Mouse (Mus musculus) liver, embryonic 14.5 days (tissue): Measurements from ENCODE around the gene Mapk10. TPM values are rescaled to one million over a fixed set of nuclear protein-coding genes. Genes with fewer than 3 reads are reported as not detected.

Source experiments
- ATAC-seq: fragments of 200-750 bp; cut with Nextera tagmentation; 2 replicates; pipeline ENCODE4 v1.8.0; 2017; ENCODE audit warnings: moderate number of reproducible peaks, mild to moderate bottlenecking, moderate library complexity; ENCODE audit not compliant: insufficient read depth
- DNase-seq, 3 experiments: peaks; one replicate each; pipeline ENCODE4 v3.0.0-alpha.2; 2012 to 2013; ENCODE audit warnings: low read depth in 3 of 3, low spot score in 3 of 3
- H3K27ac ChIP-seq: fragments of 300-500 bp; sonication (generic); 2 replicates; pipeline ENCODE4 v1.5.1; 2014; ENCODE audit warnings: moderate library complexity, mild to moderate bottlenecking, control low read depth, inconsistent platforms
- H3K27me3 ChIP-seq: fragments of 300-500 bp; sonication (generic); 2 replicates; pipeline ENCODE4 v1.6.1; 2014; ENCODE audit warnings: mild to moderate bottlenecking, low read length, moderate library complexity; ENCODE audit not compliant: control insufficient read depth, insufficient read depth
- H3K36me3 ChIP-seq: fragments of 300-500 bp; sonication (generic); replicated peaks from 2 replicates; pipeline ENCODE4 v1.6.1; 2014; ENCODE audit warnings: low read depth; ENCODE audit not compliant: control insufficient read depth, insufficient read depth
- H3K4me1 ChIP-seq, 2 experiments: fragments of 200-500 bp in 1 of 2; fragments of 300-500 bp in 1 of 2; sonication (generic) in 1 of 2; replicated peaks; 2 replicates each; pipeline ENCODE4 v1.6.1; 2012 to 2014; ENCODE audit warnings: antibody characterized with exemption in 1 of 2, inconsistent platforms in 1 of 2, low read length in 1 of 2; ENCODE audit not compliant: control insufficient read depth in 2 of 2, insufficient read depth in 2 of 2
- H3K4me2 ChIP-seq: fragments of 300-500 bp; sonication (generic); 2 replicates; pipeline ENCODE4 v1.6.1; 2014; ENCODE audit warnings: low read depth, mild to moderate bottlenecking, control low read depth, moderate library complexity
- H3K4me3 ChIP-seq, 2 experiments: fragments of 200-500 bp in 1 of 2; fragments of 300-500 bp in 1 of 2; sonication (generic) in 1 of 2; 2 replicates each; pipeline ENCODE4 v1.5.1; 2012 to 2014; ENCODE audit warnings: low read depth in 2 of 2, low read length in 2 of 2, mild to moderate bottlenecking in 2 of 2, control low read depth in 1 of 2, inconsistent platforms in 1 of 2, moderate library complexity in 1 of 2; ENCODE audit not compliant: insufficient read depth in 1 of 2
- H3K9ac ChIP-seq: fragments of 300-500 bp; sonication (generic); replicated peaks from 2 replicates; pipeline ENCODE4 v1.6.1; 2014; ENCODE audit warnings: mild to moderate bottlenecking, control low read depth, moderate library complexity
- H3K9me3 ChIP-seq: fragments of 300-500 bp; sonication (generic); 2 replicates; pipeline ENCODE4 v1.6.1; 2016; ENCODE audit warnings: low read length, mixed read lengths; ENCODE audit not compliant: control insufficient read depth
- CTCF ChIP-seq: IDR thresholded peaks from 2 replicates; pipeline ENCODE4 v1.5.1; 2016; ENCODE audit warnings: antibody characterized with exemption, low read depth, control low read depth
- EP300 ChIP-seq: IDR thresholded peaks from 2 replicates; pipeline ENCODE4 v1.6.1; 2016; ENCODE audit warnings: antibody characterized with exemption, low read depth
- WGBS: fragments of 180-500 bp; shearing (Covaris S2); extraction: QIAGEN DNeasy Blood & Tissue Kit; methylation state at CpG from one replicate; pipeline ENCODE4 v1.1.7; 2014; ENCODE audit not compliant: insufficient replicate concordance; 5-methylcytosine and 5-hydroxymethylcytosine counted together
- polyA plus RNA-seq, 2 experiments: library from polyadenylated mRNA; depleted of rRNA in 1 of 2; stranded (reverse) in 1 of 2; unstranded in 1 of 2; fragments of >200 nt; fragmentation: Nextera tagmentation in 1 of 2; extraction: Ambion mirVana in 1 of 2; gene quantifications; 2 replicates each; pipeline versions ENCODE4 v1.2.1 to v1.2.3; 2012 to 2014

Gene Mapk10
- polyA plus RNA-seq, 2 experiments, result 0.01 TPM; not detected in 1

- no peak for DNase-seq
- Histone ChIP-seq H3K4me3 (no peak overlapping the region), H3K4me2 (no peak overlapping the region), H3K9me3 (no peaks in the 10 kb centered on the region), H3K27me3 (no peaks in the 10 kb centered on the region), H3K9ac (no peak overlapping the region), H3K36me3 (no peaks in the 10 kb centered on the region), H3K4me1 (no peaks in the 10 kb centered on the region), H3K27ac (no peak overlapping the region)
- ATAC-seq, result no peak
- WGBS, result 64% methylated on average over 6 of the region's 6 CpGs
- TF ChIP-seq CTCF (no peak), EP300 (no peak)
Observed at GRCm38 (mm10) chr5:103000572-103000971, 210.6 kb downstream of the Mapk10 start.

GRCm38 (mm10) chr5:102998524-102998923 lies 212.6 kb downstream of the Mapk10 start:
- no peak overlapping the region for H3K27ac ChIP-seq
- H3K9ac ChIP-seq, result no peak overlapping the region
- H3K4me3 ChIP-seq, result no peak overlapping the region
- no peak overlapping the region for H3K4me2 ChIP-seq
- DNase-seq, result no peak
- TF ChIP-seq EP300 (no peak), CTCF (no peak)
- H3K9me3 ChIP-seq, result no peaks in the 10 kb centered on the region
- H3K36me3 ChIP-seq, result no peaks in the 10 kb centered on the region
- 69% methylated on average over 7 of the region's 7 CpGs for WGBS
- no peak for ATAC-seq
- H3K4me1 ChIP-seq, result no peaks in the 10 kb centered on the region
- H3K27me3 ChIP-seq, result no peaks in the 10 kb centered on the region

GRCm38 (mm10) chr5:102997907-102998306 lies 213.2 kb downstream of the Mapk10 start:
- WGBS, result 69% methylated on average over 11 of the region's 11 CpGs
- no peak for ATAC-seq
- no peak for TF ChIP-seq CTCF
- no peak for TF ChIP-seq EP300

GRCm38 (mm10) chr5:102996331-102996730 lies 214.8 kb downstream of the Mapk10 start:
- WGBS, result 67% methylated on average over 7 of the region's 7 CpGs
- H3K4me1 ChIP-seq, result no peaks in the 10 kb centered on the region
- H3K27ac ChIP-seq, result no peak overlapping the region
- H3K4me2 ChIP-seq, result no peak overlapping the region
- DNase-seq, result no peak
- no peaks in the 10 kb centered on the region for H3K36me3 ChIP-seq
- no peak overlapping the region for H3K4me3 ChIP-seq
- no peak for ATAC-seq
- H3K9me3 ChIP-seq, result no peaks in the 10 kb centered on the region
- TF ChIP-seq EP300, result no peak
- TF ChIP-seq CTCF, result no peak
- no peak overlapping the region for H3K9ac ChIP-seq
- H3K27me3 ChIP-seq, result no peaks in the 10 kb centered on the region

More at GRCm38 (mm10) chr5:102997907-102998306, 213.2 kb downstream of the Mapk10 start:
- H3K9me3 ChIP-seq, result no peaks in the 10 kb centered on the region
- no peaks in the 10 kb centered on the region for H3K36me3 ChIP-seq
- no peak overlapping the region for H3K4me3 ChIP-seq
- no peak overlapping the region for H3K27ac ChIP-seq
- no peaks in the 10 kb centered on the region for H3K27me3 ChIP-seq
- DNase-seq, result no peak
- H3K4me2 ChIP-seq, result no peak overlapping the region
- no peak overlapping the region for H3K9ac ChIP-seq
- no peaks in the 10 kb centered on the region for H3K4me1 ChIP-seq

- H3K4me2 ChIP-seq, result no peak overlapping the region
- no peaks in the 10 kb centered on the region for H3K36me3 ChIP-seq
- no peak overlapping the region for H3K9ac ChIP-seq
- no peaks in the 10 kb centered on the region for H3K9me3 ChIP-seq
- H3K27me3 ChIP-seq, result no peaks in the 10 kb centered on the region
- TF ChIP-seq EP300, result no peak
- TF ChIP-seq CTCF, result no peak
- DNase-seq (no peak), ATAC-seq (no peak)
- no peak overlapping the region for H3K4me3 ChIP-seq
- no peaks in the 10 kb centered on the region for H3K4me1 ChIP-seq
- H3K27ac ChIP-seq, result no peak overlapping the region
Observed at GRCm38 (mm10) chr5:102995928-102996327, 215.2 kb downstream of the Mapk10 start.

GRCm38 (mm10) chr5:102993951-102994350 lies 217.2 kb downstream of the Mapk10 start:
- H3K9me3 ChIP-seq, result no peaks in the 10 kb centered on the region
- 57% methylated on average over 5 of the region's 5 CpGs for WGBS

More at GRCm38 (mm10) chr5:102993951-102994350, 217.2 kb downstream of the Mapk10 start:
- Histone ChIP-seq H3K36me3 (no peaks in the 10 kb centered on the region), H3K27ac (no peak overlapping the region), H3K27me3 (no peaks in the 10 kb centered on the region), H3K4me2 (no peak overlapping the region), H3K4me1 (no peaks in the 10 kb centered on the region), H3K9ac (no peak overlapping the region), H3K4me3 (no peak overlapping the region)
- ATAC-seq (no peak), DNase-seq (no peak)
- TF ChIP-seq EP300 (no peak), CTCF (no peak)
